Mouse (Mus musculus) cerebellum, postnatal 4 days (tissue): ENCODE measurements around the gene Tcf20.

Experiments used
- DNase-seq, 2 experiments: peaks; one replicate each; pipeline ENCODE4 v3.0.0; 2022; ENCODE audit warnings: low spot score in 2 of 2, mixed read lengths in 1 of 2

Tcf20 gene

GRCm38 (mm10) chr15:82987732-82988112 is at the start of gene Tcf20:
Tcf20 (minus strand) TSS chr15:82987872.
- peak; percentile 79 to 89 for DNase-seq

GRCm38 (mm10) chr15:83036900-83037519 is 49.3 kb upstream of the Tcf20 start:
- DNase-seq: peak; percentile 59 to 86

- no peak for DNase-seq
Measured at GRCm38 (mm10) chr15:83036089-83036488, 48.4 kb upstream of the Tcf20 start.

GRCm38 (mm10) chr15:83034275-83034977 is 46.8 kb upstream of the Tcf20 start:
- DNase-seq: no peak

GRCm38 (mm10) chr15:83032981-83033541 is 45.4 kb upstream of the Tcf20 start, which contains the start of gene Nfam1:
Nfam1 (minus strand) TSS chr15:83033306.
- no peak for DNase-seq

- no peak for DNase-seq
Measured at GRCm38 (mm10) chr15:83030884-83031283, 43.2 kb upstream of the Tcf20 start.

- no peak for DNase-seq
Measured at GRCm38 (mm10) chr15:83029725-83030718, 42.4 kb upstream of the Tcf20 start.

GRCm38 (mm10) chr15:83026129-83026528 is 38.5 kb upstream of the Tcf20 start:
- no peak for DNase-seq

GRCm38 (mm10) chr15:83025041-83025760 is 37.5 kb upstream of the Tcf20 start:
- no peak for DNase-seq

GRCm38 (mm10) chr15:83022947-83023346 is 35.3 kb upstream of the Tcf20 start:
- no peak for DNase-seq

- DNase-seq: peak; percentile 51 to 76
Measured at GRCm38 (mm10) chr15:83010990-83011664, 23.5 kb upstream of the Tcf20 start.

- DNase-seq: no peak
Measured at GRCm38 (mm10) chr15:83010423-83010822, 22.8 kb upstream of the Tcf20 start.

GRCm38 (mm10) chr15:83009532-83009931 is 21.9 kb upstream of the Tcf20 start:
- no peak for DNase-seq

GRCm38 (mm10) chr15:83008761-83009423 is 21.2 kb upstream of the Tcf20 start:
- DNase-seq: no peak

- no peak for DNase-seq
Measured at GRCm38 (mm10) chr15:83007346-83007920, 19.8 kb upstream of the Tcf20 start.

- peak; percentile 65 to 89 for DNase-seq
Measured at GRCm38 (mm10) chr15:83002665-83003548, 15.2 kb upstream of the Tcf20 start.

- DNase-seq: no peak
Measured at GRCm38 (mm10) chr15:82998811-82999221, 11.1 kb upstream of the Tcf20 start.

- no peak for DNase-seq
Measured at GRCm38 (mm10) chr15:82996431-82996830, 8.8 kb upstream of the Tcf20 start.

GRCm38 (mm10) chr15:82995239-82995638 is 7.6 kb upstream of the Tcf20 start:
- DNase-seq: no peak
